Mouse (Mus musculus): Measurements from ENCODE around the gene Rxrb. TPM values are rescaled to one million over a fixed set of nuclear protein-coding genes. Genes with fewer than 3 reads are reported as not detected.
"Not testable (repeated sequence)": the region's sequence is repeated elsewhere in the genome, so short reads cannot be mapped to it uniquely, and the experiment has no call there.

Rxrb gene
- 42.3 and 46.1 TPM in 2 replicates for polyA plus RNA-seq (2015; fragmentation: Nextera tagmentation; extraction: Ambion mirVana)

DNA sequence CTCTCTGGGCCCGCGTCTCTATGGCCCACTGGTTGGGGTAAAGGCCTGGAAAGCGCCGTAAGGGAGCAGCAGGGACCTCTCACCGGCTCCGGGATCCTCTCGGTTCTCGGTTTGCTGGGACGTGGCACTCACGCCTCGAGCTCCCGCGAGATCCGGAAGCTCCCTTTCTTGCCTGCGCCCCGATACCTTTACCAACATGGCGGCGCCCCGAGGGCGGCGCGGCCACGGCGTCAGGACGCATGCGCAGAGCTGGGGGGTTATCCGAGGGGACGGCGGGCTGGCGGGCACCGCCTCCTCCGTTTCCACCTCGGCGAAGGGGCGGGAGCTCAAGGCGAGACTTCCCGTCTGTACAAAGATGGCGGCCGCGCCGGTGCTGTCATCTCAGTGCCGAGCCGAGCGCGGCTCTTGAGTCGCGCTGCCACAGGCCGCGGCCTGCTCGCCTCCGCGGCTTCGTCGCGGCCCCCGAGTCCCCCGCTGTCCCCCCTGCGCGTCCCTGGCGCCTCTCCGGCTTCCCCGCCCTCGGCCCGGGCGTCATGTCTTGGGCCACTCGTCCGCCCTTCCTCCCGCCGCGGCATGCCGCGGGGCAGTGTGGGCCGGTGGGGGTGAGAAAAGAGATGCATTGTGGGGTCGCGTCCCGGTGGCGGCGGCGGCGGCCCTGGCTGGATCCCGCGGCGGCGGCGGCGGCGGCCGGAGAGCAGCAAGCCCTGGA is at the start of gene Rxrb, which contains the start of gene Slc39a7:
Gene Rxrb (plus strand): TSS at position 348 of the 709 bp plus-strand sequence.
Gene Slc39a7 (minus strand): TSS at position 218 of the 709 bp plus-strand sequence.
- ATAC-seq (replicated peaks; ENCODE audit: low FRiP score, low read depth) (peak; percentile 72), DNase-seq (ENCODE audit: low spot score) (peak; percentile 97)
- Histone ChIP-seq H3K27me3 (ENCODE audit: insufficient read depth, low read length) (no peaks in the 10 kb centered on the region), H3K36me3 (ENCODE audit: insufficient read depth, low read length) (peaks cover 38% of the 10 kb centered on the region), H3K4me2 (ENCODE audit: low read length) (peak within 1 kb of the TSS; percentile 70), H3K4me3 (replicated peaks; ENCODE audit: low read depth, low read length) (peak within 1 kb of the TSS; percentile 50), H3K27ac (peak within 1 kb of the TSS; percentile 93), H3K4me1 (replicated peaks; ENCODE audit: insufficient read depth, low read length) (peaks cover 20% of the 10 kb centered on the region), H3K9ac (ENCODE audit: low read depth, low read length) (peak within 1 kb of the TSS; percentile 91), H3K9me3 (replicated peaks; ENCODE audit: low read length) (no peaks in the 10 kb centered on the region)
- under 1% methylated on average over 79 of the region's 88 CpGs for WGBS
- no peak for TF ChIP-seq CTCF (IDR thresholded peaks at IDR 0.05; ENCODE audit: low read depth)

DNA sequence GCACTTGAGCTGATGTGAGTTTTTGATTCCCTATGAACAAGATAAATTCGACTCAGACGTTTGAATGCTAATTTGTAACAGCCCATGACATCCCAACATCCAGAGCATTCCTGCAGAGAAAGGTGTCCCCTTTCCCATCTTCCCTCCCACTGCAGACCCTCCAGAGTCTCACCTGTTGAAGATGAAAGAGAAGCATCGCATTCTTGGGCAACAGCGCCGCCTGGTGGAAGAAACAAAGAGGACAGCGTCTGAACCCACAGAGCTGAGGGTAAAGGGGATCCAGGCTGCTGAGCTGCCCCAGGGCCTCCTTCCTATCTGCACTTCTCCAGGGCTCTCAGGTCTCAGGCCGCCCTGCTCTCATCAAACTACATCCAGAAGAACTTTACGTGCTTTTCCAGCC is 49.5 kb upstream of the Rxrb start:
- not testable (repeated sequence) for H3K9ac ChIP-seq (ENCODE audit: low read depth, low read length); H3K9me3 ChIP-seq (replicated peaks; ENCODE audit: low read length); H3K36me3 ChIP-seq (ENCODE audit: insufficient read depth, low read length); H3K27ac ChIP-seq; ATAC-seq (replicated peaks; ENCODE audit: low FRiP score, low read depth); H3K27me3 ChIP-seq (ENCODE audit: insufficient read depth, low read length); H3K4me3 ChIP-seq (replicated peaks; ENCODE audit: low read depth, low read length); H3K4me1 ChIP-seq (replicated peaks; ENCODE audit: insufficient read depth, low read length)
- DNase-seq (ENCODE audit: low spot score), result peak; percentile 39
- WGBS, result 12% methylated on average over 8 of the region's 8 CpGs
- peak; percentile 94 for TF ChIP-seq CTCF (IDR thresholded peaks at IDR 0.05; ENCODE audit: low read depth)
- H3K4me2 ChIP-seq (ENCODE audit: low read length), result peak overlapping the region; percentile 66; the same call in 1 of the 2 replicates

DNA sequence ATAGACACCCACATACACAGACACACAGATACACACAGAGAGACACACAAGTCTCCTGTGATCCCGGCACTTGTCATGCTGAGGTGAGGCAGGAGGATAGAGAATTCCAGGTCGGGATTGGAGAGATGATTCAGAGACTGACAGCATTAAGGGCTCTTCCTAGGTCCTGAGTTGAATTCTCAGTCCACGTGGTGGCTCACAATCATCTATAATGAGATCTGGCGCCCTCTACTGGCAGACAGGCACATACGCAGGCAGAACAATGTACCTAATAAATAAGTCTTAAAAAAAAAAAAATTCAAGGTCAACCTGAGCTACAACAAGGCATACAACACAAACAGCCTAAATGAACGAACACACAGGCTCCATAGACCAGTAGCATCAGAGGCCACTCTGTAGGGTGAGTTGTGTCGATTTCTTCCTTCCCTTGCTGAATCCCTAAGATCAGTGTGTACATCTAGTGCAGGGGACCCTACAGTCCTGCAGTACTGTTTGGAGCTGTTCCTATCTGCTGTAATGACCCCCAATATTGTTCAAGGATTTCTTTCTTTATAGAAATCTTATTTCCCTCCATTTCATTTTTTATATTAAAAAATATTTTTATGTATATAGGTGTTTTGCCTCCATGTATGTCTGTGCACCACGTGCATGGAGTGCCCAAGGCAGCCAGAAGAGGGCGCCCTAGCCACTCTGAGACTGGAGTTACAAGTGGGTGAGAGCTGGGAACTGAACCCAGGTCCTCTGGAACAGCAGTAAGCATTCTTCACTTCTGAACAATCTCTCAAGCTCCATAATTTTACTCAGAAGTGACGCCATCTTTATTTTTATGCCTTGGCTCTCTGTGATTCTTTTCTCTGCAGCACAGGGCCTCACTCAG is 39.6 kb upstream of the Rxrb start:
- Histone ChIP-seq H3K36me3 (ENCODE audit: insufficient read depth, low read length) (no peaks in the 10 kb centered on the region), H3K27me3 (ENCODE audit: insufficient read depth, low read length) (no peaks in the 10 kb centered on the region), H3K4me3 (replicated peaks; ENCODE audit: low read depth, low read length) (no peak overlapping the region), H3K4me2 (ENCODE audit: low read length) (no peak overlapping the region), H3K27ac (no peak overlapping the region), H3K4me1 (replicated peaks; ENCODE audit: insufficient read depth, low read length) (no peaks in the 10 kb centered on the region), H3K9ac (ENCODE audit: low read depth, low read length) (no peak overlapping the region), H3K9me3 (replicated peaks; ENCODE audit: low read length) (no peaks in the 10 kb centered on the region)
- ATAC-seq (replicated peaks; ENCODE audit: low FRiP score, low read depth), result no peak
- TF ChIP-seq CTCF (IDR thresholded peaks at IDR 0.05; ENCODE audit: low read depth), result peak; percentile 88
- 31% methylated on average over 10 of the region's 10 CpGs for WGBS
- peak; percentile 82 for DNase-seq (ENCODE audit: low spot score)

DNA sequence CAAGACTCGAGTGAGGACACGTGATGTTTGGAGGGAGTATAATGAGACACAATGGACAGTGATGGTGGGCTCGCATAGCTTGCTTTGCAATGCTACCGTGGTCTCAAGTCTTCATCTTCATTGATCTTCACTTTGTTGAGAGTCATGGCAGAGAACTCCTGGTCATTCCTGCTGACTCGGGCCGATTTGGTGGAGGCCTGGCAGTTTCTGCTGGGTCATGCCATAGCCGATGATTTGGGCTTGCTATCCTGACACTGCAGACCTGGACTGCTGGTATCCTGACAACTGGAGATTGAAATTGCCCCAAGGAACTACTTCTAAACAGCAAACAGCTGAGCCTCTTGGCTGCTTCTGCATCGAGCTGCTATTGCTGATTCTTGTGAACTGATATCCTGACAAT is 36.7 kb upstream of the Rxrb start:
- no peak for TF ChIP-seq CTCF (IDR thresholded peaks at IDR 0.05; ENCODE audit: low read depth)
- no peak for ATAC-seq (replicated peaks; ENCODE audit: low FRiP score, low read depth)
- 93% methylated on average over 8 of the region's 8 CpGs for WGBS
- Histone ChIP-seq H3K27me3 (ENCODE audit: insufficient read depth, low read length) (no peaks in the 10 kb centered on the region), H3K4me1 (replicated peaks; ENCODE audit: insufficient read depth, low read length) (no peaks in the 10 kb centered on the region), H3K9ac (ENCODE audit: low read depth, low read length) (no peak overlapping the region), H3K36me3 (ENCODE audit: insufficient read depth, low read length) (no peaks in the 10 kb centered on the region), H3K9me3 (replicated peaks; ENCODE audit: low read length) (no peaks in the 10 kb centered on the region), H3K27ac (no peak overlapping the region), H3K4me3 (replicated peaks; ENCODE audit: low read depth, low read length) (no peak overlapping the region), H3K4me2 (ENCODE audit: low read length) (no peak overlapping the region)
- DNase-seq (ENCODE audit: low spot score), result no peak

- H3K4me2 ChIP-seq (ENCODE audit: low read length), result no peak overlapping the region
- no peak overlapping the region for H3K27ac ChIP-seq
- no peak for DNase-seq (ENCODE audit: low spot score)
- H3K9me3 ChIP-seq (replicated peaks; ENCODE audit: low read length), result no peaks in the 10 kb centered on the region
- ATAC-seq (replicated peaks; ENCODE audit: low FRiP score, low read depth), result no peak
- no peak overlapping the region for H3K4me3 ChIP-seq (replicated peaks; ENCODE audit: low read depth, low read length)
- no peaks in the 10 kb centered on the region for H3K36me3 ChIP-seq (ENCODE audit: insufficient read depth, low read length)
- TF ChIP-seq CTCF (IDR thresholded peaks at IDR 0.05; ENCODE audit: low read depth), result no peak
- H3K4me1 ChIP-seq (replicated peaks; ENCODE audit: insufficient read depth, low read length), result no peaks in the 10 kb centered on the region
- no peaks in the 10 kb centered on the region for H3K27me3 ChIP-seq (ENCODE audit: insufficient read depth, low read length)
- H3K9ac ChIP-seq (ENCODE audit: low read depth, low read length), result no peak overlapping the region
- WGBS, result 30% methylated on average over 3 of the region's 3 CpGs
Observed at GRCm38 (mm10) chr17:33995651-33996050, 36.0 kb upstream of the Rxrb start.

DNA sequence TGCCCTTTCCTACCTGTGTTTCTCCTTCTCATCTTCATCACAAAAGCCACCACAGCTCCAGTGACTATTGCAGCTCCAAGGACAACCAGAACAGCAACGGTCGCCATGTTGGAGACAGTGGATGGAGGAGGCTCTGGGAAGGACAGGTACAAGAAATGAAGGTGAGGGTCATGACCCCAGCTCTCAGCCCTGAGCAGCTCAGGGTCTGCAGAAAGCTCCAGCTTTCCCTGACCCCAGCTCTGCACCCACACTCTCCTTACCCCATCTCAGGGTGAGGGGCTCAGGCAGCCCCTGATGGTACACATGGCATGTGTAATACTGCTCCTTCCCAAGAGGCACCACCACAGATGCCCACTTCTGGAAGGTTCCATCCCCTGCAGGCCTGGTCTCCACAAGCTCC is 34.6 kb upstream of the Rxrb start:
- 85% methylated on average over 2 of the region's 2 CpGs for whole genome bisulfite sequencing
- not testable (repeated sequence) for ATAC-seq (replicated peaks; ENCODE audit: low FRiP score, low read depth); H3K36me3 ChIP-seq (ENCODE audit: insufficient read depth, low read length)

DNA sequence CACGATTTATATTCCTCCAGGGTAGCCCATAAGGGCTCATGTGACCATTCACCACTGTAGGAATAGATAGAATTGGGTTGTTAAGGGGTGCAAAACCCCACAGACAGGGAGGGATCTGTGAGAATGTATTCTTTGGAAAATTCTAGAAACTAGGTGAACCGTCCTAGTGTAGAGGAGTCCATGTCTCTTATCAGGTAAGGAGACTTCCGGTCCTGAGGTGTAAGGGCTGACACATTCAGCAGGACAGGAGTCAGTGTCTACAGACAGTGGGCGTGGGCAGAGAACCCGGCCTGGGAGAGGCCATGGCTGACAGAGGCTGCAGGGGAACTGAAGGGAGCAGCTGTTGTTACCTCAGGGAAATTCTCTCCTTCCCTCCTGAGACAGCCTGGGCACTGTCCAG is 32.9 kb upstream of the Rxrb start:
- H3K4me1 ChIP-seq (replicated peaks; ENCODE audit: insufficient read depth, low read length); DNase-seq (ENCODE audit: low spot score); H3K4me3 ChIP-seq (replicated peaks; ENCODE audit: low read depth, low read length); H3K9me3 ChIP-seq (replicated peaks; ENCODE audit: low read length); H3K36me3 ChIP-seq (ENCODE audit: insufficient read depth, low read length); H3K27me3 ChIP-seq (ENCODE audit: insufficient read depth, low read length); H3K9ac ChIP-seq (ENCODE audit: low read depth, low read length); H3K4me2 ChIP-seq (ENCODE audit: low read length); ATAC-seq (replicated peaks; ENCODE audit: low FRiP score, low read depth); H3K27ac ChIP-seq: not testable (repeated sequence)
- 55% methylated on average over 5 of the region's 5 CpGs for WGBS

More for the DNA sequence above, 34.6 kb upstream of the Rxrb start:
- not testable (repeated sequence) for H3K4me2 ChIP-seq (ENCODE audit: low read length); H3K27me3 ChIP-seq (ENCODE audit: insufficient read depth, low read length); H3K4me3 ChIP-seq (replicated peaks; ENCODE audit: low read depth, low read length); DNase-seq (ENCODE audit: low spot score); H3K4me1 ChIP-seq (replicated peaks; ENCODE audit: insufficient read depth, low read length); H3K9ac ChIP-seq (ENCODE audit: low read depth, low read length); H3K9me3 ChIP-seq (replicated peaks; ENCODE audit: low read length); H3K27ac ChIP-seq

Measured in kidney, postnatal 0 days (tissue).